Mouse (Mus musculus) forebrain, embryonic 11.5 days (tissue): Measurements from ENCODE around the gene Stk35. TPM values are rescaled to one million over a fixed set of nuclear protein-coding genes. Genes with fewer than 3 reads are reported as not detected.

ENCODE experiments used
- ATAC-seq: fragments of 200-750 bp; cut with Nextera tagmentation; replicated peaks from 2 replicates; pipeline ENCODE4 v1.8.0; 2017; ENCODE audit warnings: moderate TSS enrichment; ENCODE audit not compliant: low FRiP score
- DNase-seq: peaks from one replicate; pipeline ENCODE4 v3.0.0-alpha.2; 2017; ENCODE audit warnings: low spot score
- H3K27ac ChIP-seq: fragments of 300-500 bp; sonication (generic); 2 replicates; pipeline ENCODE4 v1.5.1; 2014; ENCODE audit warnings: low read depth, low read length
- H3K27me3 ChIP-seq: fragments of 300-500 bp; sonication (generic); 2 replicates; pipeline ENCODE4 v1.6.1; 2014; ENCODE audit warnings: mild to moderate bottlenecking, low read length, mixed read lengths; ENCODE audit not compliant: control insufficient read depth, insufficient read depth
- H3K36me3 ChIP-seq: fragments of 300-500 bp; sonication (generic); 2 replicates; pipeline ENCODE4 v1.6.1; 2014; ENCODE audit warnings: mild to moderate bottlenecking, low read length, moderate library complexity, mixed read lengths; ENCODE audit not compliant: control insufficient read depth, insufficient read depth
- H3K4me1 ChIP-seq: fragments of 300-500 bp; sonication (generic); replicated peaks from 2 replicates; pipeline ENCODE4 v1.6.1; 2014; ENCODE audit warnings: low read length, mixed read lengths; ENCODE audit not compliant: control insufficient read depth, insufficient read depth
- H3K4me2 ChIP-seq: fragments of 300-500 bp; sonication (generic); 2 replicates; pipeline ENCODE4 v1.6.1; 2014; ENCODE audit warnings: low read depth, mild to moderate bottlenecking, low read length, moderate library complexity, mixed read lengths; ENCODE audit not compliant: severe bottlenecking
- H3K4me3 ChIP-seq: fragments of 300-500 bp; sonication (generic); 2 replicates; pipeline ENCODE4 v1.5.1; 2014; ENCODE audit warnings: low read depth, low read length
- H3K9ac ChIP-seq: fragments of 300-500 bp; sonication (generic); 2 replicates; pipeline ENCODE4 v1.6.1; 2014; ENCODE audit warnings: low read length
- H3K9me3 ChIP-seq: fragments of 300-500 bp; sonication (generic); 2 replicates; pipeline ENCODE4 v1.6.1; 2016; ENCODE audit warnings: low read length, mixed read lengths; ENCODE audit not compliant: control insufficient read depth
- WGBS: fragments of 180-500 bp; shearing (Covaris S2); extraction: QIAGEN DNeasy Blood & Tissue Kit; methylation state at CpG from one replicate; pipeline ENCODE4 v1.1.7; 2014; 5-methylcytosine and 5-hydroxymethylcytosine counted together
- polyA plus RNA-seq: library from polyadenylated mRNA; unstranded; fragments of >200 nt; fragmentation: Nextera tagmentation; extraction: Ambion mirVana; gene quantifications from 2 replicates; pipeline ENCODE4 v1.2.1, GENCODE M21; 2014

Stk35 gene
- polyA plus RNA-seq, 1 experiment from 2014 or later: 20.4 TPM

DNA sequence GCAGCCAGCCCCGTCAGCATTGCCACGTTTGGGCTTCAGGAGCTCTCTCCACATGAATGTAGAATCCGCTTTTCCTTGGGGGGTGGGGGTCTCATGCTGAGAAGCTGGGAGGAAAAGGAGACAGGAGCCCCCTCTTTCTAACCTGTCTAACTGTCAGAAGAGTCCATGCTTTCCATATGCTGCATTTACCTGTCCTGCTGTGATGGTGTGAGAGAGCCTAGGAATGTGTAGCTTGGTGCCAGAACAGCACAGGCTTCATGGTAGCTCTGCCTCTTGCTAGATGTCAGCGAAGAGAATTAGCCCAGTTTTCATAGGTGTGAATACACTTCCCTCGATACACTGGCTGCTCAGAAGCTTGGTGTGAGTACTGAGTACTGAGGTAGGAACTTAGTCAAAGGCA lies 21.3 kb downstream of the Stk35 start:
- DNase-seq (no peak), ATAC-seq (no peak)
- Histone ChIP-seq H3K27me3 (no peaks in the 10 kb centered on the region), H3K4me1 (no peaks in the 10 kb centered on the region), H3K36me3 (no peaks in the 10 kb centered on the region), H3K4me3 (no peak overlapping the region), H3K9me3 (no peaks in the 10 kb centered on the region), H3K4me2 (no peak overlapping the region), H3K9ac (no peak overlapping the region), H3K27ac (no peak overlapping the region)
- WGBS: 91% methylated on average over 5 of the region's 5 CpGs

DNA sequence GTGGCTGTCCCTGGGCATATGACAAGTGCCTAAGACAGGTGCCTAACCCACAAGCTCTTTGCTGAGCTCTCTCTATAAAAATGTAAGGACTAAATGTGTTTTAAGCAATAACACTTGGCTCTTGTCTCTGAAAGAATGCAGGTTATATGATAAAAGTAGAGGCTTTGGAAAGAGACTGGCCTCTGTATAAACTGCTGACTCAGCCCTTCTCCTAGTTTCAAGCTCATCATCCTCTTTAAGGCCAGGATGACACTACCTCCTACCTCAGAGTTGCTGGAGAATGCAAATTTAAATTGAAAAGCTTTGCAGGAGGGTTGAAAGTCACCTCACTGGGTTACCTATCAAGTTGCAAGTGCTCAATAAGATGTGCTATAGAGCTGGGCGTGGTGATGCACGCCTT lies 23.0 kb downstream of the Stk35 start:
- no peaks in the 10 kb centered on the region for H3K9me3 ChIP-seq
- ATAC-seq (no peak), DNase-seq (no peak)
- no peak overlapping the region for H3K27ac ChIP-seq
- no peaks in the 10 kb centered on the region for H3K27me3 ChIP-seq
- 100% methylated on average over 2 of the region's 2 CpGs for WGBS
- no peak overlapping the region for H3K9ac ChIP-seq
- H3K4me3 ChIP-seq: no peak overlapping the region
- H3K36me3 ChIP-seq: no peaks in the 10 kb centered on the region; the same call in 1 of the 2 replicates
- H3K4me1 ChIP-seq: no peaks in the 10 kb centered on the region
- no peak overlapping the region for H3K4me2 ChIP-seq

DNA sequence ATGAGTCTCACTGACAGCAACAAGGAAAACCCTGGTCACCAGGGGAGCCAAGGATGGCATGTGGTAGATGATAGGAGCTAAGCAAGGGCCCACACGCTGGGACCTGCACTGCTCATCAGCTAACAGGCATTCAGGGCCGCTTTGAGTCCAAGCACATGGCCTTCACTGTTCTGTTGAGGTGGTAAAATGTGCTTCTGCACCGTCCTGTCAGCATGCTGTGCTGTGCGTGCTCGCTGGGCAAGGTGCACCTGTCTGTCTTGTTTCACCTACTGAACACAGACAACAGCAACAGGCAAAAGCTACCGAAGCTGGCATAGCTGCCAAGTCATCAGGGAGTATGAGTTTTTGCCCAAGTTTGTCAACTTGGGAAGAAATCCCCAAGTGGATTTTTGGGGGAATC lies 23.9 kb downstream of the Stk35 start:
- ATAC-seq: no peak
- Histone ChIP-seq H3K27me3 (no peaks in the 10 kb centered on the region), H3K4me1 (no peaks in the 10 kb centered on the region), H3K9ac (no peak overlapping the region), H3K36me3 (no peaks in the 10 kb centered on the region; the same call in 1 of the 2 replicates), H3K27ac (no peak overlapping the region), H3K4me3 (no peak overlapping the region), H3K4me2 (no peak overlapping the region), H3K9me3 (no peaks in the 10 kb centered on the region)
- 93% methylated on average over 6 of the region's 6 CpGs for WGBS
- DNase-seq: no peak

DNA sequence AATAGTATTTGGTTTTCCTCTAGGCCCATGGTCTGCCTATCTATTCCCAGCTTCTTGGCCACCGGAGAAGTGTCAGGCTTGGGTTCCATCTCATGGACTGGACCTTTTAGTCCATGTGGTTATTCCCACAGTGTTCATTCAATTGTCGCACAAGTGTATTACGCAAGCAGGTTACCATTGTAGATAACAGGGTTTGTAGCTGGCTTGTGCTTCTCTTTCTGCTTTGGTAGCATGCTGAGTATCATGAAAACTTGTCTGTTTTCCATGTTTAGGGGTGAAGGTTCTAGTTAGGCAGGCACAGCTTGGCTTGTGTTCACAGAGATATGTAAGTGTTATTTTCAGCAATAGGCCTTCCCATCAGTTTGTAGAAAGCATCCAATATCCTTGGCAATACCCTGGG lies 25.8 kb downstream of the Stk35 start:
- H3K27me3 ChIP-seq: no peaks in the 10 kb centered on the region
- no peak overlapping the region for H3K9ac ChIP-seq
- H3K4me2 ChIP-seq: no peak overlapping the region
- DNase-seq (no peak), ATAC-seq (no peak)
- peaks cover 3% of the 10 kb centered on the region; the same call in 1 of the 2 replicates for H3K36me3 ChIP-seq
- H3K27ac ChIP-seq: no peak overlapping the region
- WGBS: 97% methylated on average over 3 of the region's 3 CpGs
- no peaks in the 10 kb centered on the region for H3K4me1 ChIP-seq
- no peak overlapping the region for H3K4me3 ChIP-seq
- no peaks in the 10 kb centered on the region for H3K9me3 ChIP-seq

DNA sequence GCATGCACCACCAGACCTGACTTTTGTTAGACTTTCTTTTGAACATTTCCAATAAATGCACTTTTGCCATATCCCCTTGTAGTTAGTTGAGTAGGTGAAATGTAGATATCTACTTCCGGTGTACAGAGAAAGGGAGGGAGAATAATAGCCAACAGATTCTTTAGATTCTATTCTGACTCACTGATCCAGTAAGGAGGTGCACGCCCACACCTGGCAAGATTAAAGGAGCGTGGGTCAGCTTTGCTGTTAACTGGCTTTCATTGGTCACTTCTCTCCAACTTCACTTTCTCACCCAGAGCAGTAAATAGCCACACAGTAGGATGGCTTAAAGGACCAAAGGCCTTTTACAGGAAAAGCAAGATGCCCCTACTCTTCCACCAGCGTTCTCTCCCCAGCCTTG lies 32.7 kb downstream of the Stk35 start:
- H3K9ac ChIP-seq: no peak overlapping the region
- no peaks in the 10 kb centered on the region for H3K9me3 ChIP-seq
- ATAC-seq (no peak), DNase-seq (no peak)
- no peak overlapping the region for H3K27ac ChIP-seq
- H3K36me3 ChIP-seq: peaks cover 3% of the 10 kb centered on the region; the same call in 1 of the 2 replicates
- no peaks in the 10 kb centered on the region for H3K4me1 ChIP-seq
- H3K4me2 ChIP-seq: no peak overlapping the region
- no peak overlapping the region for H3K4me3 ChIP-seq
- H3K27me3 ChIP-seq: no peaks in the 10 kb centered on the region
- WGBS: 83% methylated on average over 4 of the region's 4 CpGs

DNA sequence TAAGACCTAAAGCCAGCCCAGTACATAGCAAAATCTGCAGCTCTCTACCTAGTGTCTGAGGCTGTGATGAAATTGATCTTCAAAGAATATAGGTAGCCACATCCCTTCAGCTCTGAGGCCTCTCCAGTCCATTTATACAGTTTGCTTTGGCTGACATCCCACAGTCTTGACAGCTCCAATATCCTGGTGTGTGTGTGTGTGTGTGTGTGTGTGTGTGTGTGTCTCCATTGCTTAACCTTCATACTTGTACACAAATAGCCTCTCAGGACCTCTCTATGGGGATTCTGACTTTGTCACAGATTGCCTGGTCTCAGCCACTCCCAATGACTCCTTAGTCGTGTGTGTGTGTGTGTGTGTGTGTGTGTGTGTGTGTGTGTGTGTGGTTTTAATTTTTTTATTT lies 33.9 kb downstream of the Stk35 start:
- WGBS: 80% methylated on average over 1 of the region's 1 CpGs

DNA sequence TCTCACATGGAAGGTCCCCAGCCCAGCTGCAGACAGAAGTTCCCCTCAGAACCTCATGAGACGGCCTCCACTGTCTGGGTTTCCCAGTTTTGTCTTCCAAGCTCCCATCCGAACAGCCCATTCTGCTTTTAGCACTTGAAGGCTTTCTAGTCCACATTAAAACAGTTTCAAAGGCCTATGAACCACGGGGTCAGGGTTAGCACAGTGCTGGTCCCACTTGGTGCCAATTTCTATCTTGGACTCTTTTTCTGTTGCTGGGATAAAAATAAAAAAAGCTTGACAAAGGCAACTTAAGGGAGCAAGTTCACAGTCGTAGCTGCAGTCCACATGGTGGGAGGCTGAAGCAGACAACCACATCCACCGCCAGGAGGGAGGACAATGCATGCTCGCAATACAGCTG lies 34.6 kb downstream of the Stk35 start:
- DNase-seq: no peak
- WGBS: 87% methylated on average over 6 of the region's 6 CpGs
- no peaks in the 10 kb centered on the region for H3K4me1 ChIP-seq

More for the DNA sequence above, 33.9 kb downstream of the Stk35 start:
- no peaks in the 10 kb centered on the region for H3K9me3 ChIP-seq
- no peak for DNase-seq
- H3K4me3 ChIP-seq: no peak overlapping the region
- H3K4me2 ChIP-seq: no peak overlapping the region
- no peaks in the 10 kb centered on the region for H3K27me3 ChIP-seq
- H3K4me1 ChIP-seq: no peaks in the 10 kb centered on the region
- H3K36me3 ChIP-seq: peaks cover 3% of the 10 kb centered on the region; the same call in 1 of the 2 replicates
- H3K27ac ChIP-seq: no peak overlapping the region
- ATAC-seq: no peak
- no peak overlapping the region for H3K9ac ChIP-seq

DNA sequence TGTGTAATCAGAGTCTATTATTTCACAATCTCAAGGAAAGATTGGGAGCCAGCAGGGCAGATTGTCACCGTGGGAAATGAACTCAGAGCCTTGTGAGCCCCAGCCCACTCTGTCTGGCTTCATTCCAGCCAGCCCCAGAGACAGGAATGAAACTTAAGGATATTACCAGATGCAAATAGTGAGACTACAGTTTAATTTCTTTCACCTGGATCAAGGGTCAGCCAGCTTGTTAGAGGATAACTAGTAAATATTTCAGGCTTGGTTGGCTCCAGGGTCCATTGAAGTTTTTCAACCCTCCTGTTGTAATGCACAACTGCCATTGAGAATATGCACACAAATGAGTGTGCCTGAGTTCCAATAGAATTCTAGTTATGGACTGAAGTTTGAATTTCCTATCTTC lies 36.6 kb downstream of the Stk35 start:
- H3K4me3 ChIP-seq: no peak overlapping the region
- H3K27ac ChIP-seq: no peak overlapping the region
- 68% methylated on average over 1 of the region's 1 CpGs for WGBS
- no peak overlapping the region for H3K9ac ChIP-seq
- no peaks in the 10 kb centered on the region for H3K4me1 ChIP-seq
- DNase-seq (no peak), ATAC-seq (no peak)
- no peaks in the 10 kb centered on the region for H3K27me3 ChIP-seq
- no peak overlapping the region for H3K4me2 ChIP-seq
- H3K9me3 ChIP-seq: no peaks in the 10 kb centered on the region
- H3K36me3 ChIP-seq: no peaks in the 10 kb centered on the region

More for the DNA sequence above, 34.6 kb downstream of the Stk35 start:
- Histone ChIP-seq H3K27ac (no peak overlapping the region), H3K9me3 (no peaks in the 10 kb centered on the region), H3K4me2 (no peak overlapping the region), H3K27me3 (no peaks in the 10 kb centered on the region), H3K9ac (no peak overlapping the region), H3K4me3 (no peak overlapping the region), H3K36me3 (peaks cover 3% of the 10 kb centered on the region; the same call in 1 of the 2 replicates)
- ATAC-seq: no peak

DNA sequence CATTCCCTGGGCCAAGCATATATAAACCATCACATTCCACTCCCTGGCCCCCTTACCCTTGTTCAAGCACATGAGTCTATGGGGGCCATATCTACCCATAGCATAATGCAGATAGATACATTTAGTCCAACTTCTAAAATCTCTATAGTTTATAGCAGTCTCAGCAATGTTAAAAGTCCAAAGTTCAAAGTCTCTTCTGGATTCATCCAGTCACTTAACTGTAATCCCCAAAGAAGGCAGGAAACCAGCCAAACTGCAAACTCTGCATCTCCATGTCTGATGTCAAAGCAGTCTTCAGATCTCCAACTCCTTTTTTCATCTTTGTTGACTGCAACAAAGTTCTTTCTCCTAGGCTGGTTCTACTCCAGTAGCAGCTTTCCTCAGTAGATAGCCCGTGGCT lies 38.0 kb downstream of the Stk35 start:
- Histone ChIP-seq H3K27ac (no peak overlapping the region), H3K4me3 (no peak overlapping the region), H3K4me1 (no peaks in the 10 kb centered on the region), H3K36me3 (no peaks in the 10 kb centered on the region), H3K27me3 (no peaks in the 10 kb centered on the region), H3K4me2 (no peak overlapping the region), H3K9ac (no peak overlapping the region), H3K9me3 (no peaks in the 10 kb centered on the region)
- ATAC-seq (no peak), DNase-seq (no peak)
- 87% methylated on average over 1 of the region's 1 CpGs for WGBS
